Mouse (Mus musculus) ES-E14 (cell line): ENCODE data around the gene Phactr4.

Source experiments
- MAFK ChIP-seq: IDR thresholded peaks from 2 replicates; pipeline ENCODE4 v1.6.1; 2014; ENCODE audit warnings: mild to moderate bottlenecking, low read depth, low read length, inconsistent platforms; ENCODE audit not compliant: insufficient read depth
- ZC3H11A ChIP-seq: IDR thresholded peaks from 2 replicates; pipeline ENCODE4 v1.6.1; 2012; ENCODE audit warnings: low read depth, mild to moderate bottlenecking, inconsistent platforms, low read length, borderline replicate concordance

- TF ChIP-seq MAFK = no peak
- no peak for TF ChIP-seq ZC3H11A
Measured at GRCm38 (mm10) chr4:132460225-132460624, 37.9 kb upstream of the Phactr4 start.
